Mouse (Mus musculus): ENCODE data around the gene Actr1b. TPM values are rescaled to one million over a fixed set of nuclear protein-coding genes. Genes with fewer than 3 reads are reported as not detected.

Gene Actr1b
- 10 to 100 TPM; 89.8 to 98.1 TPM for total RNA-seq (2021)
- polyA plus RNA-seq (2012; rRNA removed), result 94.8 and 122 TPM in 2 replicates
- long read RNA-seq, transcript Actr1b-201 (11 exons, 3,248 nt), result major isoform, 59 of 115 reads
- long read RNA-seq, partial matches to known transcripts, result 48 of 115 reads
- long read RNA-seq, other reads (novel, unspliced or antisense), result 8 of 115 reads

DNA sequence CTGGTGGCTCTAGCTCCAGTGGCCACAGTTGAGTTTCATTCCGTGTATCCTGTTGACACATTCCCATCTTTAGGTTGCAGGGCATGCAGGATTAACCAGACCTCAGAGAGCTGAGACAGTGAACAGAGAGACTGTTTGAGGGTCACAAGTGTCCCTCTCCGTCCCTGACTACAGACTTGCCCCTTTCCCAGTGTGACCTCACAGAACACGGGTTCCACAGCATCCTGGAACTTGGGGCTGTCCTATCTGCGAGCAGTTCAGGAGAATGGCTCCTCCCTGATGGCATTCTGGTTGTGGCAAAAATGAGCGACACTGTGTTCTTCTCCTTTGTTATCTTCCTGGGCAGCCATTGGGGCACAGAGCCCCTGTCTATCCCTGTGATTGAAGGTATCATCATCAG lies at the start of gene Actr1b:
Gene Actr1b, minus strand, starts transcription at position 112 of the 400 bp plus-strand sequence.
- no peak for TF ChIP-seq CTCF (IDR thresholded peaks at IDR 0.05)
- no peak for TF ChIP-seq EP300 (IDR thresholded peaks at IDR 0.05; ENCODE audit: insufficient read depth, low read depth, low read length)
- no peak for TF ChIP-seq POLR2A (IDR thresholded peaks at IDR 0.05; ENCODE audit: insufficient read depth, low read depth, low read length)

DNA sequence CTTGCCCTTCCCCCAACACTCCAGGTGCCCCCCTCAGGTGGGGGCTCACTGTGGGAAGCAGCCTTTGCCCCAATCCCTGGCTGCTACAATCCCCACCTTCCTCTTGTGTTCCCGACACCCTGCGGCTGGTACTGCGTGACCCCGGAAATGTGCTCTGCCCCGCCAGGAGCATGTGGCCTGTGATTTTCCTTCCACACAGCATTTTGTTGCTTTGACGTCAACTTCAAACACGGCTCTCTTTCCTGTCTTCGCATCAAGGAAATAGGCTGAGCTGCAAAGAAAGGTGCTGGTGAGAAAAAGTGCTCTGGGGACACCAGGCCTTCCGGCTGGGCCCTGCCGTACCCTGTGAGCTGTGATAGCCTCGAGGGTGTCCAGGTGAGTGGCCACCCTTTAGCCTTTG lies 47.3 kb upstream of the Actr1b start, which contains the start of gene Zap70:
Gene Zap70, plus strand, starts transcription at position 231 of the 400 bp plus-strand sequence.
- no peak within 1 kb of the TSS for H3K4me3 ChIP-seq
- H3K36me3 ChIP-seq (ENCODE audit: control insufficient read depth, insufficient read depth, low read length), result no peaks in the 10 kb centered on the region
- TF ChIP-seq POLR2A (IDR thresholded peaks at IDR 0.05; ENCODE audit: insufficient read depth, low read depth, low read length) (no peak), CTCF (IDR thresholded peaks at IDR 0.05) (no peak), EP300 (IDR thresholded peaks at IDR 0.05; ENCODE audit: insufficient read depth, low read depth, low read length) (no peak)
- no peaks in the 10 kb centered on the region for H3K79me2 ChIP-seq (replicated peaks; ENCODE audit: control insufficient read depth, insufficient read depth, low read length)
- no peaks in the 10 kb centered on the region for H3K27me3 ChIP-seq (ENCODE audit: control insufficient read depth, insufficient read depth, low read length)
- 68% methylated on average over 11 of the region's 11 CpGs for WGBS
- no peak for DNase-seq
- intact Hi-C loops (cut with DNase I), result no loop called here
- H3K9ac ChIP-seq (ENCODE audit: low read depth, low read length), result no peak within 1 kb of the TSS
- H3K4me1 ChIP-seq (ENCODE audit: control insufficient read depth, insufficient read depth, low read length), result no peaks in the 10 kb centered on the region
- no peak within 1 kb of the TSS for H3K27ac ChIP-seq

More for the DNA sequence above, at the start of gene Actr1b:
- H3K27ac ChIP-seq, result no peak within 1 kb of the TSS
- H3K79me2 ChIP-seq (replicated peaks; ENCODE audit: control insufficient read depth, insufficient read depth, low read length), result no peaks in the 10 kb centered on the region
- no peak within 1 kb of the TSS for H3K4me3 ChIP-seq
- H3K27me3 ChIP-seq (ENCODE audit: control insufficient read depth, insufficient read depth, low read length), result no peaks in the 10 kb centered on the region
- no peak within 1 kb of the TSS for H3K9ac ChIP-seq (ENCODE audit: low read depth, low read length)
- H3K4me1 ChIP-seq (ENCODE audit: control insufficient read depth, insufficient read depth, low read length), result no peaks in the 10 kb centered on the region
- no peak for DNase-seq
- intact Hi-C loops (cut with DNase I), result no loop called here
- WGBS, result 78% methylated on average over 5 of the region's 5 CpGs
- H3K36me3 ChIP-seq (ENCODE audit: control insufficient read depth, insufficient read depth, low read length), result no peaks in the 10 kb centered on the region

- no peak for DNase-seq
- WGBS, result 84% methylated on average over 8 of the region's 8 CpGs
Measured at GRCm38 (mm10) chr1:36761061-36761460, 46.8 kb upstream of the Actr1b start.

DNA sequence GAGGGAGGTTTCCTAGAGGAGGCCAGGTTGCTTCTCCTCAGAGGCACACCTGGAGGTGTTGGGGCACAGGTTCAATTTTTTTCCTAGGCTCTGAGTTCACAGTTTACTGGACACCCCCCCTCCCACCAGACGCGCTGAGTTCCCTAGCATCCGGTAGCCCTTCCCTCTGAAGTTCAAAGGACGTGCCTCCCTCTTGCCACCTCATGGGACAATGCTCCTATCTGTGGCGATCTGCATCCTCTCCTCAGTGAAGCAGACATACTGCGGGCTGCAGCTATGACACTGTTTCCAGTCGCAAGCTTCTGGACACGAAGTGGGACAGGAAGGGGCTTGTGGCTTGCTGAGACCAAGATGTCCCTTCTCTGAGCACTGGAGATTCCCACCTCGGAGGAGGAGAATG lies 46.2 kb upstream of the Actr1b start:
- H3K27ac ChIP-seq, result no peak overlapping the region
- H3K79me2 ChIP-seq (replicated peaks; ENCODE audit: control insufficient read depth, insufficient read depth, low read length), result no peaks in the 10 kb centered on the region
- no peaks in the 10 kb centered on the region for H3K27me3 ChIP-seq (ENCODE audit: control insufficient read depth, insufficient read depth, low read length)
- H3K4me1 ChIP-seq (ENCODE audit: control insufficient read depth, insufficient read depth, low read length), result no peaks in the 10 kb centered on the region
- intact Hi-C loops (cut with DNase I), result no loop called here
- H3K9ac ChIP-seq (ENCODE audit: low read depth, low read length), result no peak overlapping the region
- 76% methylated on average over 9 of the region's 9 CpGs for WGBS
- no peaks in the 10 kb centered on the region for H3K36me3 ChIP-seq (ENCODE audit: control insufficient read depth, insufficient read depth, low read length)
- DNase-seq, result peak in 1 of 2 experiments; percentile 10
- TF ChIP-seq CTCF (IDR thresholded peaks at IDR 0.05), result no peak
- no peak for TF ChIP-seq EP300 (IDR thresholded peaks at IDR 0.05; ENCODE audit: insufficient read depth, low read depth, low read length)
- no peak for TF ChIP-seq POLR2A (IDR thresholded peaks at IDR 0.05; ENCODE audit: insufficient read depth, low read depth, low read length)
- H3K4me3 ChIP-seq, result no peak overlapping the region

More at GRCm38 (mm10) chr1:36761061-36761460, 46.8 kb upstream of the Actr1b start:
- intact Hi-C loops (cut with DNase I), result no loop called here
- H3K79me2 ChIP-seq (replicated peaks; ENCODE audit: control insufficient read depth, insufficient read depth, low read length), result no peaks in the 10 kb centered on the region
- no peak overlapping the region for H3K9ac ChIP-seq (ENCODE audit: low read depth, low read length)
- H3K27ac ChIP-seq, result no peak overlapping the region
- no peaks in the 10 kb centered on the region for H3K4me1 ChIP-seq (ENCODE audit: control insufficient read depth, insufficient read depth, low read length)
- TF ChIP-seq CTCF (IDR thresholded peaks at IDR 0.05) (no peak), POLR2A (IDR thresholded peaks at IDR 0.05; ENCODE audit: insufficient read depth, low read depth, low read length) (no peak), EP300 (IDR thresholded peaks at IDR 0.05; ENCODE audit: insufficient read depth, low read depth, low read length) (no peak)
- H3K27me3 ChIP-seq (ENCODE audit: control insufficient read depth, insufficient read depth, low read length), result no peaks in the 10 kb centered on the region
- no peaks in the 10 kb centered on the region for H3K36me3 ChIP-seq (ENCODE audit: control insufficient read depth, insufficient read depth, low read length)
- no peak overlapping the region for H3K4me3 ChIP-seq

DNA sequence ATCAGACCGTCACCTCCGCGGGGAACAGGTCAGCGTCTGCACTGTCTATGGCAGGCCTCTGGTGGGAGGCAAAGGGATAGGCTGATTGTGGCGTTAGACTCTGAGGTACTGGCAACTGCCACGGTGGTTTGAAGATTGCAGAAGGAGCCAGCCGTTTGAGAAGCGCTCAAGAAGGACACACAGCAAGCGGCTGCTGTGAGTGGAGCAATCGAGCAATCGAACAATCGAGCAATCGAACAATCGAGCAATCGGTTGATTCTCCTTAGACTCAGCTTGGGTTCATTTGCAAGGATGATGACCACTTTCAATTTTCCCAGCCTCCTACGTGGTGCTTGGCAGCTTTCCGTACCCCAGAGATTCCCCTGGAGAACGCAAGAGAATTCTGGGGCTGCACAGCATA lies 44.9 kb upstream of the Actr1b start:
- no peaks in the 10 kb centered on the region for H3K79me2 ChIP-seq (replicated peaks; ENCODE audit: control insufficient read depth, insufficient read depth, low read length)
- H3K4me3 ChIP-seq, result no peak overlapping the region
- peak in 1 of 2 experiments; percentile 6 for DNase-seq
- H3K9ac ChIP-seq (ENCODE audit: low read depth, low read length), result no peak overlapping the region
- no peak for TF ChIP-seq EP300 (IDR thresholded peaks at IDR 0.05; ENCODE audit: insufficient read depth, low read depth, low read length)
- TF ChIP-seq CTCF (IDR thresholded peaks at IDR 0.05), result no peak
- intact Hi-C loops (cut with DNase I), result no loop called here
- H3K36me3 ChIP-seq (ENCODE audit: control insufficient read depth, insufficient read depth, low read length), result no peaks in the 10 kb centered on the region
- H3K4me1 ChIP-seq (ENCODE audit: control insufficient read depth, insufficient read depth, low read length), result no peaks in the 10 kb centered on the region
- 85% methylated on average over 18 of the region's 18 CpGs for WGBS
- no peak overlapping the region for H3K27ac ChIP-seq
- H3K27me3 ChIP-seq (ENCODE audit: control insufficient read depth, insufficient read depth, low read length), result no peaks in the 10 kb centered on the region

GRCm38 (mm10) chr1:36758553-36758952 lies 44.3 kb upstream of the Actr1b start:
- TF ChIP-seq EP300 (IDR thresholded peaks at IDR 0.05; ENCODE audit: insufficient read depth, low read depth, low read length), result no peak
- no peak for TF ChIP-seq POLR2A (IDR thresholded peaks at IDR 0.05; ENCODE audit: insufficient read depth, low read depth, low read length)
- WGBS, result 88% methylated on average over 9 of the region's 9 CpGs
- Histone ChIP-seq H3K79me2 (replicated peaks; ENCODE audit: control insufficient read depth, insufficient read depth, low read length) (no peaks in the 10 kb centered on the region), H3K4me1 (ENCODE audit: control insufficient read depth, insufficient read depth, low read length) (no peaks in the 10 kb centered on the region), H3K4me3 (no peak overlapping the region), H3K36me3 (ENCODE audit: control insufficient read depth, insufficient read depth, low read length) (no peaks in the 10 kb centered on the region), H3K27me3 (ENCODE audit: control insufficient read depth, insufficient read depth, low read length) (no peaks in the 10 kb centered on the region), H3K9ac (ENCODE audit: low read depth, low read length) (no peak overlapping the region), H3K27ac (no peak overlapping the region)
- intact Hi-C loops (cut with DNase I), result no loop called here
- DNase-seq, result peak in 1 of 2 experiments; percentile 3
